In the genomic region with DNA sequence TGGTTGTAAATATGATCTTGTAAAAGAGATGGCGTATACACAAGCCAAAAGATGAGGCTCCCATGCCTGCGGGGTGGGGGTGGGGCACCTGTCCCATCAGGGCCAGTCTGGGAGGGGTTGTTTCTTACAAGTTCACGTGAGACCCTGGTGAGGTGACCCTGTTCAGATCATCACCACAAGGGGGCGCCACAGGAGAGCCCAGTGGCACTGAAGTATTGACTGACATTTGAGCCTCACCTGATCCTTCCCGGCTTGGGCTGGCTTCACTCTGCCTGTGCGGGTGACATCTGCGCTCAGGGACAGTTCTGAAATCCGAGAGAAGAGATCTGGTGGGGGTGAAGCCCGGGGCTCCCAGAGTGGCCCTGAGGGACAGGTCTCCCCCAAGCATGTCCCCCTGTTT, we compare ENCODE assay signal across 8 mouse cellular contexts. TPM values are rescaled to one million over a fixed set of nuclear protein-coding genes. Genes with fewer than 3 reads are reported as not detected.
DNase-seq lines count a peak whose midpoint lies in the region; ATAC-seq and TF ChIP-seq lines count a peak whose summit lies in the region.

No protein-coding gene starts in this region.

- 14% methylated on average over 9 of the region's 9 CpGs for WGBS in hindbrain, embryonic 11.5 days
- WGBS in hindbrain, embryonic 16.5 days, result 13% methylated on average over 9 of the region's 9 CpGs
- WGBS in limb, embryonic 14.5 days, result 9% methylated on average over 9 of the region's 9 CpGs

- no peak overlapping the region for H3K4me2 ChIP-seq in hindbrain, embryonic 11.5 days (replicated peaks; ENCODE audit: low read depth, low read length)
- H3K4me2 ChIP-seq in hindbrain, embryonic 16.5 days (ENCODE audit: low read length), result no peak overlapping the region
- H3K4me2 ChIP-seq in limb, embryonic 14.5 days (replicated peaks; ENCODE audit: low read depth, low read length, severe bottlenecking), result no peak overlapping the region

- no peak overlapping the region for H3K4me3 ChIP-seq in hindbrain, embryonic 11.5 days (ENCODE audit: low read depth, low read length)
- no peak overlapping the region for H3K4me3 ChIP-seq in hindbrain, embryonic 16.5 days (ENCODE audit: low read length)
- no peak overlapping the region for H3K4me3 ChIP-seq in bone marrow macrophage, adult 2 months (ENCODE audit: insufficient read depth, low read length)
- no peak overlapping the region for H3K4me3 ChIP-seq in limb, embryonic 14.5 days (replicated peaks; ENCODE audit: low read length)

- H3K27ac ChIP-seq in hindbrain, embryonic 11.5 days (ENCODE audit: low read depth, low read length), result no peak overlapping the region
- H3K27ac ChIP-seq in hindbrain, embryonic 16.5 days (ENCODE audit: low read depth, low read length), result no peak overlapping the region
- no peak overlapping the region for H3K27ac ChIP-seq in bone marrow macrophage, adult 2 months (ENCODE audit: insufficient read depth, low read depth, low read length)
- no peak overlapping the region for H3K27ac ChIP-seq in limb, embryonic 14.5 days (replicated peaks; ENCODE audit: low read depth, low read length)

- no peaks in the 10 kb centered on the region for H3K36me3 ChIP-seq in hindbrain, embryonic 11.5 days (ENCODE audit: control insufficient read depth, insufficient read depth, low read length)
- H3K36me3 ChIP-seq in hindbrain, embryonic 16.5 days (ENCODE audit: control insufficient read depth, insufficient read depth, low read length), result no peaks in the 10 kb centered on the region
- H3K36me3 ChIP-seq in limb, embryonic 14.5 days (ENCODE audit: control insufficient read depth, insufficient read depth, low read length), result no peaks in the 10 kb centered on the region

- H3K9ac ChIP-seq in hindbrain, embryonic 11.5 days (ENCODE audit: low read depth, low read length), result no peak overlapping the region
- no peak overlapping the region for H3K9ac ChIP-seq in hindbrain, embryonic 16.5 days (ENCODE audit: low read depth, low read length)
- no peak overlapping the region for H3K9ac ChIP-seq in limb, embryonic 14.5 days (ENCODE audit: low read depth, low read length, severe bottlenecking)

- H3K9me3 ChIP-seq in hindbrain, embryonic 11.5 days (ENCODE audit: control insufficient read depth, low read length), result no peaks in the 10 kb centered on the region
- no peaks in the 10 kb centered on the region for H3K9me3 ChIP-seq in hindbrain, embryonic 16.5 days (ENCODE audit: control insufficient read depth, low read length)
- H3K9me3 ChIP-seq in limb, embryonic 14.5 days (ENCODE audit: control insufficient read depth, low read length), result no peaks in the 10 kb centered on the region

- DNase-seq in hindbrain, embryonic 11.5 days (ENCODE audit: low spot score), result peak; percentile 70
- peak; percentile 58 to 67 for DNase-seq in CD8-positive naive resting alpha-beta T cell, adult 2 months (ENCODE audit: low read depth in 2 of 2, low spot score in 2 of 2)
- peak; percentile 63 to 75 for DNase-seq in gastrocnemius, adult 8-10 months (ENCODE audit: low spot score in 2 of 2)
- peak; percentile 50 for DNase-seq in limb, embryonic 14.5 days (ENCODE audit: low spot score)
- DNase-seq in retina, postnatal 7 days (ENCODE audit: low read depth, low spot score), result peak; percentile 52
- DNase-seq in frontal cortex, postnatal 10 days (ENCODE audit: low spot score in 2 of 2), result no peak

- TF ChIP-seq CTCF in bone marrow macrophage, adult 2 months (IDR thresholded peaks at IDR 0.05; ENCODE audit: low read depth, low read length), result peak; percentile 80

- no peak for TF ChIP-seq POLR2A in bone marrow macrophage, adult 2 months (IDR thresholded peaks at IDR 0.05; ENCODE audit: borderline replicate concordance, low read depth, low read length)
- TF ChIP-seq POLR2A in limb, embryonic 14.5 days (IDR thresholded peaks at IDR 0.05; ENCODE audit: borderline replicate concordance, extremely low read depth, insufficient read depth, insufficient read length), result no peak

- no peaks in the 10 kb centered on the region for H3K27me3 ChIP-seq in hindbrain, embryonic 11.5 days (ENCODE audit: control insufficient read depth, insufficient read depth, low read length)
- no peaks in the 10 kb centered on the region for H3K27me3 ChIP-seq in hindbrain, embryonic 16.5 days (replicated peaks; ENCODE audit: control insufficient read depth, insufficient read depth, low read length)
- no peaks in the 10 kb centered on the region for H3K27me3 ChIP-seq in limb, embryonic 14.5 days (ENCODE audit: control insufficient read depth, insufficient read depth, low read length)

- ATAC-seq in hindbrain, embryonic 11.5 days (ENCODE audit: low FRiP score), result no peak
- ATAC-seq in hindbrain, embryonic 16.5 days, result no peak
- no peak for ATAC-seq in limb, embryonic 14.5 days (ENCODE audit: low FRiP score, low read depth)

- peaks cover under 1% of the 10 kb centered on the region; the same call in 1 of the 2 replicates for H3K4me1 ChIP-seq in hindbrain, embryonic 11.5 days (replicated peaks; ENCODE audit: control insufficient read depth, insufficient read depth, low read length)
- no peaks in the 10 kb centered on the region for H3K4me1 ChIP-seq in hindbrain, embryonic 16.5 days (ENCODE audit: control insufficient read depth, insufficient read depth, low read depth, low read length)
- 0 out of 2 replicates have a peak, but pooled peaks cover 4% of the 10 kb centered on the region for H3K4me1 ChIP-seq in bone marrow macrophage, adult 2 months (ENCODE audit: control insufficient read depth, insufficient read depth, low read length)
- no peaks in the 10 kb centered on the region for H3K4me1 ChIP-seq in limb, embryonic 14.5 days (ENCODE audit: control insufficient read depth, insufficient read depth, low read length)

RNA-seq across cellular contexts. Expression of gene Padi4, which starts 10.9 kb away (rescaled TPM):
- polyA plus RNA-seq in hindbrain, embryonic 11.5 days (2014; fragmentation: Nextera tagmentation; extraction: Ambion mirVana), result 0.25 and 0.37 TPM in 2 replicates
- polyA plus RNA-seq in hindbrain, embryonic 16.5 days (2015; fragmentation: Nextera tagmentation; extraction: Ambion mirVana), result 0.14 TPM in 1 of 2 replicates, not detected in the other
- polyA plus RNA-seq in bone marrow macrophage, adult 2 months (2012; ENCODE audit: insufficient read depth, insufficient read length, missing spikeins), result 6.3 and 8.1 TPM in 2 replicates
- not detected for total RNA-seq in gastrocnemius, adult 8-10 months (2022)
- polyA plus RNA-seq in limb, embryonic 14.5 days (2012; rRNA removed), result 0.10 and 0.11 TPM in 2 replicates
- not detected in 2 replicates for polyA plus RNA-seq in limb, embryonic 14.5 days (2014; fragmentation: Nextera tagmentation; extraction: Ambion mirVana)

RNA-seq across cellular contexts. Expression of gene Padi6, which starts 20.7 kb away (rescaled TPM):
- polyA plus RNA-seq in hindbrain, embryonic 11.5 days (2014; fragmentation: Nextera tagmentation; extraction: Ambion mirVana), result 0.13 TPM in 1 of 2 replicates, not detected in the other
- 0.06 TPM in 1 of 2 replicates, not detected in the other for polyA plus RNA-seq in hindbrain, embryonic 16.5 days (2015; fragmentation: Nextera tagmentation; extraction: Ambion mirVana)
- not detected in 2 replicates for polyA plus RNA-seq in bone marrow macrophage, adult 2 months (2012; ENCODE audit: insufficient read depth, insufficient read length, missing spikeins)
- not detected for total RNA-seq in gastrocnemius, adult 8-10 months (2022)
- not detected in 2 replicates for polyA plus RNA-seq in limb, embryonic 14.5 days (2012; rRNA removed)
- not detected in 2 replicates for polyA plus RNA-seq in limb, embryonic 14.5 days (2014; fragmentation: Nextera tagmentation; extraction: Ambion mirVana)

RNA-seq across cellular contexts. Expression of gene Padi3, which starts 47.3 kb away (rescaled TPM):
- not detected in 2 replicates for polyA plus RNA-seq in hindbrain, embryonic 11.5 days (2014; fragmentation: Nextera tagmentation; extraction: Ambion mirVana)
- 0.05 TPM in 1 of 2 replicates, not detected in the other for polyA plus RNA-seq in hindbrain, embryonic 16.5 days (2015; fragmentation: Nextera tagmentation; extraction: Ambion mirVana)
- 0.25 and 0.47 TPM in 2 replicates for polyA plus RNA-seq in bone marrow macrophage, adult 2 months (2012; ENCODE audit: insufficient read depth, insufficient read length, missing spikeins)
- total RNA-seq in gastrocnemius, adult 8-10 months (2022), result 1 to 10 TPM in 2 of 4 experiments, under 1 TPM in 2; 0.74 to 2.0 (median 1.5) TPM
- 0.28 and 0.30 TPM in 2 replicates for polyA plus RNA-seq in limb, embryonic 14.5 days (2012; rRNA removed)
- 0.08 and 0.21 TPM in 2 replicates for polyA plus RNA-seq in limb, embryonic 14.5 days (2014; fragmentation: Nextera tagmentation; extraction: Ambion mirVana)

Comparison
In these comparisons a context has a peak if more than half of its experiments do, and no peak if none do; other contexts are left out.
1. DNase-seq: peak in hindbrain, embryonic 11.5 days (single experiment), CD8-positive naive resting alpha-beta T cell, adult 2 months (2 of 2), gastrocnemius, adult 8-10 months (2 of 2), limb, embryonic 14.5 days (single experiment) and retina, postnatal 7 days (single experiment); none in frontal cortex, postnatal 10 days (0 of 2).